Mouse (Mus musculus) left cerebral cortex, postnatal 10 days (tissue): ENCODE data around the gene Trhde. TPM values are rescaled to one million over a fixed set of nuclear protein-coding genes. Genes with fewer than 3 reads are reported as not detected.

Experiments
- DNase-seq, 2 experiments: peaks; one replicate each; pipeline ENCODE4 v3.0.0; 2021 to 2022; ENCODE audit warnings: low spot score in 2 of 2, mixed read lengths in 1 of 2; ENCODE audit errors: extremely low spot score in 1 of 2
- intact Hi-C: fragments of 180-260 bp; cut with DNase I; formaldehyde crosslinking; loops from one replicate; pipeline ENCODE4 v1.15.1; 2025
- total RNA-seq, 2 experiments: library from RNA; stranded (reverse); gene quantifications; 2 replicates each; pipeline ENCODE4 v1.2.3; 2021

The Trhde gene
- total RNA-seq = 10 to 100 TPM; 21.0 to 21.7 TPM

- DNase-seq = peak; percentile 25 to 32
- intact Hi-C loops = loop anchor here (2.0 to 10.0 kb wide), 3 partner anchors 295 to 1777 kb away; no protein-coding TSS in a partner anchor
Measured at GRCm38 (mm10) chr10:114802161-114802651, at the start of gene Trhde. Gene Trhde, minus strand, starts transcription at chr10:114802307.

- DNase-seq = no peak
- intact Hi-C loops = no loop called here
Measured at GRCm38 (mm10) chr10:114841966-114842365, 39.9 kb upstream of the Trhde start.

GRCm38 (mm10) chr10:114841440-114841839 lies 39.3 kb upstream of the Trhde start:
- intact Hi-C loops = no loop called here
- no peak for DNase-seq

DNA sequence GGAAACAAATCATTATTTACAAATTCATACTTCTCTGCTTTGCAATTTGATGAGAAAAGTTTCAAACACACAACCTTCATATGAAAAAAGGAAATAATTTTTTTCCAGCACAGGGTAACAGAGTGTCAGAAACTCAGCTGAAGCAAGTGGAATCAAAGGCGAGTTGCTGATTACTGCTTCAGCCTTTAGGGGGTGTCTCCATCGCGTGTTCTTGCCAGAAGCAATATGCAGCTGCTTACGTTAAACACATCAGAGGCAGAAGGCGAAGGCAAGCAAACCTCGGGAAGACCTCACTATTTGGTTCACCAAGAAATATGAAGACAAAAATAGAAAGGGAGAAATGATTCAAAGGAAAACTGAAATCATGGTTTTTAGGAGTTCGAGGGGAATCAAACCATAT lies 29.2 kb upstream of the Trhde start:
- intact Hi-C loops = no loop called here
- DNase-seq = no peak

- intact Hi-C loops = loop anchor here (10.0 kb wide), 1 partner anchor 1784 kb away; no protein-coding TSS in a partner anchor
- no peak for DNase-seq
Measured at GRCm38 (mm10) chr10:114808799-114809198, 6.7 kb upstream of the Trhde start.

- intact Hi-C loops = loop anchor here (10.0 kb wide), 1 partner anchor 1781 kb away; no protein-coding TSS in a partner anchor
- DNase-seq = peak in 1 of 2 experiments; percentile 25
Measured at GRCm38 (mm10) chr10:114805884-114806283, 3.8 kb upstream of the Trhde start.

DNA sequence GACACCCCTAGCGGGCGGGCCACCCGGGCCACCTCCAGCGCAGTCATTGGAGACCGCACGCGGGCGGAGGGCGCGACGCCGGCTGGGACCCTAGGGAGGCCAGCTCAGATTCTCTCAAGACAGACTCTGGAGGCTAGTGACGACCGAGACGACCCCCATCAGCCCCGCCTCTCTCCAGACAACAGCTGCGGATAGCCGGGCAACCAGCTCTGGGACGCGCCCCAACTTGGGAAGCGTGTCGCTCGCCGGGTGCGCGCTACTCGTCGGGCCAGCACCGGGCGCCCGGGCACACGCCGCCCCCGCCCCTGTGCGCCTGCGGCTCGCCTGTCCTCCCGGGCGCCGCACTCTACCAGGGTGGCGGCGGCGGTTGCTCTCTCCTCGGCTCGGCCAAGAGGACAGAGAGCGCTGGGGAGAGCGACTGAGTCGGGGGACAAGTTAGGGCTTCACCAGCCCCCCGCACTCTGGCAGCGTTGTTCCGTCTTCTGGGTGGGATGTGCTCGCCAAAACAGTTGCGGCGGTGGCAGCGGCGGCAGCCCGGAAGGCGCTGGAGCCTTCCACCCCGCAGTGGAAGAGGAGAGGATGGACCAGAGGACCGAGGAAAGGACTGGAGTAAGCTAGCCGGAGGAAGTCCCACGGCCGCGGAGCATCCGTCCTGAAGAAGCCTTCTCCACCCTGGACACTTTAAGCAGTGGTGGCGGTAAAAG lies 498 bp downstream of the Trhde start:
- DNase-seq = peak in 1 of 2 experiments; percentile 50
- intact Hi-C loops = loop anchor here (2.0 to 10.0 kb wide), 3 partner anchors 296 to 1777 kb away; no protein-coding TSS in a partner anchor

DNA sequence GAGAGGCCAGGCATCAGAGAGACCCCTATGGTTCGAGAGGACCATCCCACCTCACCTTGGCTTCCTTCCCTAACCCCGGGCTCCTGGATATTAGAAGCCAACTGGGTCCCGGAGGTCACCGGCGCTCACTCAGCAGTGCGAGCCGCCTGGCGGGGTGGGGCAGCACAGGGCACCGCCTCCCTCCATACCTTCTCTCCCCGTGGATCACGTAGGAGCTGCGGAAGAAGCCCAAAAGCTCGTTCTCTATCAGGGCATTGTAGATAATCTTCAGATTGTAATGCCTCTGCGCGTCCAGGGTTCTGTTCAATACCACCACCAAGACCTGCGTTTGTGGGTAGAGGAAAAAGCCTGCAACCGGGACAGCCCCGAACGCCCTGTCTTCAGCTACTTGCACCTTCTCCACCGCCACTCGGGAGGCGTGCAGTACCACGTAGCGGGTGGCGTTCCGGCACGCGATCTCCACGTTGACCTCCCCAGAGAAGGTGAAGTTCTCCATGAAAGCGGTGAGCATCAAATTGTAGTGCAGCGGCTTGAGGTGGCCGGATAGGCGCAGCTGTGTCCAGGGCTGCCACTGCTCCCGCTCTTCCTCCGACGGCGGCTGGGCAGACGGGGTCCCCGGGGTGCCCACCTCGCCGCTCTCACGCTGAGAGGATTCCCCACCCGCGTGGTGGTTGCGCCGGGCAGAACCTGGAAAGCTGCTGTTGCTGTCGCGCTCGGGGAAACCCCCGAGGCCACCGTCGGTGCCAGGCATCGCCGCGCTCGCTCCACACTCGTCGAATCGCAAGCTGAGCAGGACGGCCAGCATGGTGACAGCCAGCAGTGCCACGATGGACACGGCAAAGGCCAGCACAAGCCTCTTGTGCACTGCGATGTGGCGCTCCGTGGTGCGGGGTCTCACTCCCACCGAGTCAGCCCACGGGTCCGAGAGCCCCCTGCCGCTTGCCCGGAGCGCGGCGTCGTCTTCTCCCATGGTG lies 1.5 kb downstream of the Trhde start:
- intact Hi-C loops = loop anchor here (5.0 to 10.0 kb wide), 2 partner anchors 297 to 1776 kb away; no protein-coding TSS in a partner anchor
- peak in 1 of 2 experiments; percentile 36 for DNase-seq

DNA sequence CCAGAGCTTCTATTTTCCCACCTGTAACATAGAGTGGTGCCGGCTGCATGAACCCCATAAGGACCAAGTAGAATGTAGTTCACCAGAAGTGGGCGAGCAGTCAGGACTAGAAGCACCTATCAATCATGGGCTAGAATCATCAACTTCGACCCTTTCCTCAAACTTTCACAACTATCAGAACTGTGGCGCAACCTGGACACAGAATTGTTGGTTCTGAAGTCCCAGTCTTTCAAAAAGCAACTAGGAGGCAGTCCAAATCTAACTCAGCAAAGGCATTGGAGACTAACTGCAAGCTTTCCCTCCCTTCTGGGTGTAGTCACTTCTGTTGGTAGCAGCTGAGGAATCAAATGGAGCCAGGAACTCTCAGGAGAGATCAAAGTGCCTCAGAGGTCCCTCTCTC lies 2.6 kb downstream of the Trhde start:
- intact Hi-C loops = no loop called here

DNA sequence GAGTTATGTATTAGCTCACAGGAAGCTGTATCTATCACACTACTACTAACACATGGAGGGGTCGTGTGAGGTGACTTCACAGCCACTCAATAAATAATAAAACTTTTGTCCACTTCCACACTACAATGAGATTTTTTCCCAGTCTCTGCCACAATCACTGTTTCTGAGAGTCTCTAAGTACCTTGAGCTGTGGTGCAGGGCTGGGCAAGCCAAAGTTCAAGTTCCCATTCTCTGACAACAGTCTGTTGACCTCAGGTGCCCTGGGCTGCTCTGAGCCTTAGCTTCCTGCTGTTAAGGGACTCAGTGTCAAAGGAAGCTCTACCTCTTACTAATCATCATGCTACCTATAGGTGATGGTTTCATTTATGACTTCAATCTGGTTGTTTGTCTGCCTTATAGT lies 3.3 kb downstream of the Trhde start:
- DNase-seq = no peak
- intact Hi-C loops = no loop called here

More for the DNA sequence above, 2.6 kb downstream of the Trhde start:
- no peak for DNase-seq

DNA sequence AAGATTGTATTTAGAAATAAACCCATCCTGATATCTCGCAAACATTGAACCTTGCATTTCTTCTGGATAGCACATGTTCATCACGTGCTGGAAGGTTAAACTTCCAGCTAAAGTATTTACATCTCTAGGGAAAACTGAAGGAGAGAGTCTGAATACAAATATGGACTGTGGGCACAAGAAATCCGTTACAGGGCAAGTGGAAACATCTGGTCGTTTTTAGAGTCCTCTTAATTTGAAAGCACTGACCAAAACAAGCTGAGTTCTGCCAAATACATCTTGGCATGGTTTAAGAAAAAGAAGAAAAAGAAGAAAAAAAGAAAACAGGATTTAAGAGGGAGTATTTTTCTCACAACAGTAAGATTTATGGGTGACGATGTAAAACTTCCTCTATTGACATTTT lies 3.9 kb downstream of the Trhde start:
- intact Hi-C loops = no loop called here
- no peak for DNase-seq

GRCm38 (mm10) chr10:114797664-114798063 lies 4.4 kb downstream of the Trhde start:
- intact Hi-C loops = no loop called here
- no peak for DNase-seq

GRCm38 (mm10) chr10:114796872-114797271 lies 5.2 kb downstream of the Trhde start:
- intact Hi-C loops = no loop called here
- DNase-seq = no peak

DNA sequence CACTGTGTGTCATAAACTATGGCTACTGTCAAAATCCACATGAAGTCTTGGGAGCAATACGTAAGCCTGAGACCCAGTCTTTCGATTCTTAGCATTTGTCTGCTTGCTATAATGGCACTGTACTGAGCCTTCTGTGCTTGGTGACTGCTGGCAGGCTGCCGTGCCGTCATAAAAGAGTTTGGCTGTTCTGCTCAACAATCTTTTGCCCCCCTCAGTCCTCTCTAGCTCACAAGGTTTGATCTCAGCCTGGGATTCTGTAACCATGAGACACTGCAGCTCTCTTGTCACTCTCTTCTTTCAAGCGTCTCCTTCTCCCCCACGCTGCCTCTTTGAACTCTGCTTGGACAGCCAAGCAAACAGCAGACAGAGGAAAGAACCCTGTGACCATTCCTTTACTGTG lies 7.9 kb downstream of the Trhde start:
- intact Hi-C loops = no loop called here
- DNase-seq = no peak

DNA sequence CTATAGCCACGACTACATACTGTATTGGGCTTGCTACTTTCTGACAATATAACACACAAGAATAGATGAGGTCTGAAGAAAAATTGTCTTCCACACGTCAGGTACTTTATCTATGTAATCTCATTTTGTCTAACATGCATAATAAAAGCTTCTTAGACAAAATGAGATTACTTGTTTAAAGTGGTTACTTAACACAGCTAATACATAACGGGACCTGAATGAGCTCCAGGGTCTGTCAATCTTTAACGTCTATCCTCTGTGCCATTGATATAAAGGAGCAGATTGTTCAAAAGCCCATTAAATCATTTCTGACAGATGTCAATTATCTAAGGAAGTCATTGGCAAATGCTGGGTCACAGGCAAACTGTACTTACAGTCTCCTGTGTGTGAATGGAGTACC lies 36.2 kb downstream of the Trhde start:
- no peak for DNase-seq
- intact Hi-C loops = no loop called here

GRCm38 (mm10) chr10:114762125-114762524 lies 40.0 kb downstream of the Trhde start:
- intact Hi-C loops = no loop called here

GRCm38 (mm10) chr10:114759240-114759639 lies 42.9 kb downstream of the Trhde start:
- intact Hi-C loops = no loop called here
- no peak for DNase-seq

More at GRCm38 (mm10) chr10:114762125-114762524, 40.0 kb downstream of the Trhde start:
- DNase-seq = no peak

DNA sequence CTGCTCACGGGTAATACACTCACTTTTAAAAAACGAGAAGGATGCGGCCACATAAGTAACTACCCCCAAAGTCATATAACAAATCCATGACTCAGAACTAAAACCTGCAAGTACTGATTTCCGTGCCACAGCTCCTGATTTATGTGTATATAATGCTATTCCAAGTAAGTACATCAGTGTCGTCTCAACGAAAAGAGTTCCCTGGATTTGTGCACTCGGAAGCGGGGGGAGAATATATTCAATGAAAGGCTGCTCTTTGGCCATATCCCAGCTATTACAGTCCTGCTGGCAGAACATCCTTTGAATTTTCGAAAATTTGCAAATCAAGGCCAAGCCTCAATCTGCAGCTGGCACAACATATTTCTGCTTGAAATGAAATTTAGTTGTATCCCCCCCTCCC lies 43.5 kb downstream of the Trhde start:
- intact Hi-C loops = no loop called here
- DNase-seq = no peak
